In genomic region chr8:109694154-109694553, GRCm38 (mm10) we compare ENCODE assay signal across 9 mouse cellular contexts. TPM values are rescaled to one million over a fixed set of nuclear protein-coding genes. Genes with fewer than 3 reads are reported as not detected.
DNase-seq lines count a peak whose midpoint lies in the region; ATAC-seq and TF ChIP-seq lines count a peak whose summit lies in the region.
"Had no signal": no experiment of that assay in that cellular context is flagged by ENCODE, and none has a peak within 500 bp of the region (broad histone marks: within the 10 kb centered on the region; RNA-seq: fewer than 3 reads in every experiment).

No protein-coding gene starts in this region.

- H3K36me3 ChIP-seq in heart, embryonic 13.5 days: peaks cover 6% of the 10 kb centered on the region; the same call in 1 of the 2 replicates
- no peaks in the 10 kb centered on the region for H3K36me3 ChIP-seq in ES-Bruce4 (ENCODE audit: control insufficient read depth, insufficient read depth, low read length, poor library complexity, severe bottlenecking)
- no peaks in the 10 kb centered on the region for H3K36me3 ChIP-seq in forebrain, embryonic 15.5 days
- H3K36me3 ChIP-seq in midbrain, embryonic 10.5 days: peaks cover 9% of the 10 kb centered on the region

- no peak for DNase-seq in heart, postnatal 4 days
- DNase-seq in midbrain, embryonic 10.5 days (ENCODE audit: low spot score): no peak
- no peak for DNase-seq in right cerebral cortex, adult 18-20 months
- no peak for DNase-seq in ovary, postnatal 10 days (ENCODE audit: low spot score)
- no peak for DNase-seq in gastrocnemius, postnatal 14 days

- no peaks in the 10 kb centered on the region for H3K9me3 ChIP-seq in heart, embryonic 13.5 days
- H3K9me3 ChIP-seq in ES-Bruce4 (replicated peaks; ENCODE audit: control insufficient read depth, insufficient read depth, low read length, poor library complexity, severe bottlenecking): no peaks in the 10 kb centered on the region
- H3K9me3 ChIP-seq in forebrain, embryonic 15.5 days: no peaks in the 10 kb centered on the region
- no peaks in the 10 kb centered on the region for H3K9me3 ChIP-seq in midbrain, embryonic 10.5 days (replicated peaks)

- H3K4me1 ChIP-seq in heart, embryonic 13.5 days: peaks cover 28% of the 10 kb centered on the region
- H3K4me1 ChIP-seq in ES-Bruce4 (ENCODE audit: control insufficient read depth, insufficient read depth, low read length): peaks cover 4% of the 10 kb centered on the region
- H3K4me1 ChIP-seq in forebrain, embryonic 15.5 days: peaks cover 28% of the 10 kb centered on the region
- peaks cover 30% of the 10 kb centered on the region for H3K4me1 ChIP-seq in midbrain, embryonic 10.5 days

- peak overlapping the region; percentile 77 for H3K4me3 ChIP-seq in heart, embryonic 13.5 days
- H3K4me3 ChIP-seq in ES-Bruce4 (ENCODE audit: low read depth, low read length): 0 out of 2 replicates have a peak overlapping the region, but pooled peaks have one; percentile 15
- H3K4me3 ChIP-seq in forebrain, embryonic 15.5 days: peak overlapping the region; percentile 86
- peak overlapping the region; percentile 98; the same call in 1 of the 2 replicates for H3K4me3 ChIP-seq in midbrain, embryonic 10.5 days

- H3K27me3 ChIP-seq in heart, embryonic 13.5 days (replicated peaks): no peaks in the 10 kb centered on the region; the same call in 1 of the 2 replicates
- H3K27me3 ChIP-seq in ES-Bruce4 (ENCODE audit: control insufficient read depth, insufficient read depth, low read length, poor library complexity, severe bottlenecking): peaks cover 3% of the 10 kb centered on the region; the same call in 1 of the 2 replicates
- no peaks in the 10 kb centered on the region for H3K27me3 ChIP-seq in forebrain, embryonic 15.5 days
- peaks cover 19% of the 10 kb centered on the region for H3K27me3 ChIP-seq in midbrain, embryonic 10.5 days (ENCODE audit: low read depth, poor library complexity, severe bottlenecking)
- H3K27me3 ChIP-seq: Patski had no signal

- WGBS in heart, embryonic 13.5 days: 58% methylated on average over 6 of the region's 6 CpGs
- whole genome bisulfite sequencing in forebrain, embryonic 15.5 days: 51% methylated on average over 6 of the region's 6 CpGs
- WGBS in midbrain, embryonic 10.5 days: 67% methylated on average over 6 of the region's 6 CpGs

- intact Hi-C loops in gastrocnemius, postnatal 14 days (cut with DNase I; ENCODE audit: low total_unique reads): loop anchor here (10.0 kb wide), 1 partner anchor 89 kb away; the partner anchor contains the start of gene Dhodh

- H3K4me2 ChIP-seq in heart, embryonic 13.5 days: peak overlapping the region; percentile 83
- no peak overlapping the region for H3K4me2 ChIP-seq in forebrain, embryonic 15.5 days (replicated peaks)

- no peak for TF ChIP-seq EP300 in ES-Bruce4 (IDR thresholded peaks at IDR 0.05; ENCODE audit: insufficient read depth, low read depth, low read length)

- H3K27ac ChIP-seq in heart, embryonic 13.5 days (replicated peaks): no peak overlapping the region
- no peak overlapping the region for H3K27ac ChIP-seq in ES-Bruce4 (ENCODE audit: insufficient read depth, low read length)
- H3K27ac ChIP-seq in forebrain, embryonic 15.5 days (replicated peaks): no peak overlapping the region
- H3K27ac ChIP-seq in midbrain, embryonic 10.5 days (replicated peaks): no peak overlapping the region

- TF ChIP-seq POLR2A in ES-Bruce4 (IDR thresholded peaks at IDR 0.05; ENCODE audit: insufficient read depth, low read length): no peak

- no peak for ATAC-seq in heart, embryonic 13.5 days (ENCODE audit: extremely low read depth, insufficient number of reproducible peaks, low FRiP score, low TSS enrichment)
- no peak for ATAC-seq in forebrain, embryonic 15.5 days (replicated peaks)

- no peak for TF ChIP-seq CTCF in ES-Bruce4 (IDR thresholded peaks at IDR 0.05; ENCODE audit: low read depth, low read length)

- H3K9ac ChIP-seq in heart, embryonic 13.5 days: peak overlapping the region; percentile 94; the same call in 1 of the 2 replicates
- 0 out of 2 replicates have a peak overlapping the region, but pooled peaks have one; percentile 82 for H3K9ac ChIP-seq in ES-Bruce4 (ENCODE audit: low read depth, poor library complexity, severe bottlenecking)
- H3K9ac ChIP-seq in forebrain, embryonic 15.5 days (replicated peaks): no peak overlapping the region

RNA-seq across cellular contexts. Expression of gene Ist1, which starts 1.1 kb away (rescaled TPM):
- polyA plus RNA-seq in heart, embryonic 13.5 days (2015; fragmentation: Nextera tagmentation; extraction: Ambion mirVana): 81.0 and 84.8 TPM in 2 replicates
- 10 to 100 TPM; 60.4 to 64.6 TPM for total RNA-seq in heart, postnatal 4 days (2021)
- 79.8 and 80.4 TPM in 2 replicates for polyA plus RNA-seq in ES-Bruce4 (2011; ENCODE audit: insufficient read depth, insufficient read length, low read depth, missing spikeins)
- 177 and 181 TPM in 2 replicates for polyA plus RNA-seq in forebrain, embryonic 15.5 days (2015; fragmentation: Nextera tagmentation; extraction: Ambion mirVana)
- polyA plus RNA-seq in midbrain, embryonic 10.5 days (2016; fragmentation: Nextera tagmentation; extraction: Ambion mirVana): 143 and 156 TPM in 2 replicates
- 10 to 100 TPM; 27.0 to 31.3 TPM for total RNA-seq in gastrocnemius, postnatal 14 days (2021)

RNA-seq across cellular contexts. Expression of gene Zfp821, which starts 11.2 kb away (rescaled TPM):
- 18.4 and 19.4 TPM in 2 replicates for polyA plus RNA-seq in heart, embryonic 13.5 days (2015; fragmentation: Nextera tagmentation; extraction: Ambion mirVana)
- 10 to 100 TPM; 23.3 to 24.3 TPM for total RNA-seq in heart, postnatal 4 days (2021)
- polyA plus RNA-seq in ES-Bruce4 (2011; ENCODE audit: insufficient read depth, insufficient read length, low read depth, missing spikeins): 9.5 and 11.0 TPM in 2 replicates
- polyA plus RNA-seq in forebrain, embryonic 15.5 days (2015; fragmentation: Nextera tagmentation; extraction: Ambion mirVana): 85.6 and 94.3 TPM in 2 replicates
- polyA plus RNA-seq in midbrain, embryonic 10.5 days (2016; fragmentation: Nextera tagmentation; extraction: Ambion mirVana): 37.7 and 42.8 TPM in 2 replicates
- 1 to 10 TPM; 7.0 to 7.5 TPM for total RNA-seq in gastrocnemius, postnatal 14 days (2021)

RNA-seq across cellular contexts. Expression of gene Atxn1l, which starts 43.4 kb away (rescaled TPM):
- 4.3 and 4.4 TPM in 2 replicates for polyA plus RNA-seq in heart, embryonic 13.5 days (2015; fragmentation: Nextera tagmentation; extraction: Ambion mirVana)
- 10 to 100 TPM; 33.6 to 34.4 TPM for total RNA-seq in heart, postnatal 4 days (2021)
- polyA plus RNA-seq in ES-Bruce4 (2011; ENCODE audit: insufficient read depth, insufficient read length, low read depth, missing spikeins): 25.4 and 34.6 TPM in 2 replicates
- polyA plus RNA-seq in forebrain, embryonic 15.5 days (2015; fragmentation: Nextera tagmentation; extraction: Ambion mirVana): 4.3 and 4.6 TPM in 2 replicates
- 6.3 and 8.1 TPM in 2 replicates for polyA plus RNA-seq in midbrain, embryonic 10.5 days (2016; fragmentation: Nextera tagmentation; extraction: Ambion mirVana)
- total RNA-seq in gastrocnemius, postnatal 14 days (2021): 10 to 100 TPM; 17.2 to 20.8 TPM

Comparison
In these comparisons a context has a peak if more than half of its experiments do, and no peak if none do; other contexts are left out.
1. H3K4me3 ChIP-seq: peak in every context shown above with its lines; median percentile 98 in midbrain, embryonic 10.5 days; 86 in forebrain, embryonic 15.5 days; 77 in heart, embryonic 13.5 days; 15 in ES-Bruce4.